Mouse (Mus musculus) forelimb bud, embryonic 11.5 days (tissue): ENCODE results near the gene Acta2.
"Not testable (repeated sequence)": the region's sequence is repeated elsewhere in the genome, so short reads cannot be mapped to it uniquely, and the experiment has no call there.

Experiments
- DNase-seq: peaks from one replicate; pipeline ENCODE4 v3.0.0-alpha.2; 2012; ENCODE audit warnings: low read depth, low spot score

The Acta2 gene

GRCm38 (mm10) chr19:34220732-34221380 lies 34.5 kb downstream of the Acta2 start:
- no peak for DNase-seq

GRCm38 (mm10) chr19:34219260-34219968 lies 36.0 kb downstream of the Acta2 start:
- no peak for DNase-seq

DNA sequence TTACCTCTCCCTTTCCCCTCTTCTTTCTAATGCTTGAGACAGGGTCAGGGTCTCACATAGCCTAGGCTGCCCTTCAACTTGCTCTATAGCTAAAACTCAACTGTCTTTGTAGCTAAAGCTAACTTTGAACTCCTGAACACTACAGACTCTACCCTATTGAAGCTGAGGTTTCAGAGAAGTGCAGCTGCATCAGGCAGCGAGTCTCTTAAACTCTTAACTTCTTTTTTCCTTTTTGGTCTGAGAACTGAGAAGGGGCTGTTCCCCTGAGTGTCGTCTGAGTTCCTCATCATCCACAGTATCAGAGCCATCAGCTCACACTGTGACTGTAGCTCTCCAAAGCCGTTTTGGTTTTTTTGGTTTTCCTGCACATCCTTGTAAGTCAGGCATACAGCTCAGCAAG lies 37.6 kb downstream of the Acta2 start:
- DNase-seq = no peak

DNA sequence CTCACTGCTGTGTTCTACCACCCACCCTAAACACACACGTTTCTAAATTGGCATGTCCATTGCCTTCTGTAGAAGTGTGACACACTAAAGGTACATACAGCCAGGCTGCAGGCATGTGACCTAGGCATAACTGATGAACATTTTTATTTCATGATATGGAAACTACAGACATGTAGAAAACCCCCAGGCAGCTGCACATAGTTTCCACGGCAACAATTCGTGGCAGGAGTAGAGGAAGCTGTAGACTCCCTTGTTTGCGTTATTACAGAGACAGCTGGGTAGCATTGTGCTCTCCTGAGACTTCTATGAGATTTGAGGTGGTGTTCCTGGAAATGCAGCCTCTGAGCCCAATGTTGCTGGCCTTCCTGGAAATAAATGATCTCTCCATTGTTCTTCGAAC lies 38.4 kb downstream of the Acta2 start:
- DNase-seq = no peak

- DNase-seq = no peak
Measured at GRCm38 (mm10) chr19:34214136-34214535, 41.3 kb downstream of the Acta2 start.

GRCm38 (mm10) chr19:34213251-34213645 lies 42.1 kb downstream of the Acta2 start:
- no peak for DNase-seq

DNA sequence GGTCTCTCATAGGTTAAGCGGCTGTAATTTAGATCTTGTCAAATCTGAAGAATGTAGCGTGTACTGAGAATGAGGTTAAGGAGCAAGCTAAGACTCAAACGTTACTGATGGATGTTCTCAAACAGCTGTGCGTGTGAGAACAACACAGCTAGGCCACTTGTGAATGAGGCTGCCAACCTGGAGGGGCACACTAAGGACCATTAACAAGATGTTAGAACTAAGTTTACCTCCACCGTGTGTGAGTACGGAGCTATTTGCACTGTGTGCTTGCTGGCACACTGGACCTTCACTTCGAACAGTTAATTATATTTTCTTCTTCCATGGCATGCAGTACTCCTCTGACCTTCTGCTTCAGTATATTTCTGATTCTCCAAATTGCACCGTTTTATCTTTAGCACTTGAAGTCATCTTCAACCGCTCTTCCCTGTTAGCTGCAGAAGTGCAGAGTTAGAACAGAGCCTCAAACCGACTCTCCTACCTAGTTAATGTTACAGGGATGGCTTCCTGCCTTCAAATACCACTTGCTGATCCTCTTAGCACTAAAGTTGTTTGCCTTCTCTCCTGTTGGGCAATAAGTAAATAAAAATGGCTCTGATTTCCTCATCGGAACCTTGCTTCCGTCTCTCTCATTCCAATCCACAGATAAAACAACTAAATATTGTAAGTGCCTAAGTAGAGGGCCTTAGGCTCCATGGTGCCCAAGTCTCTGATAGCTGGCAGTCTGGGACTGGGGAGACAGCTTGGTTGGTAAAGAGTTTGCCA lies 42.7 kb downstream of the Acta2 start:
- DNase-seq = no peak

GRCm38 (mm10) chr19:34210841-34211240 lies 44.5 kb downstream of the Acta2 start:
- no peak for DNase-seq

DNA sequence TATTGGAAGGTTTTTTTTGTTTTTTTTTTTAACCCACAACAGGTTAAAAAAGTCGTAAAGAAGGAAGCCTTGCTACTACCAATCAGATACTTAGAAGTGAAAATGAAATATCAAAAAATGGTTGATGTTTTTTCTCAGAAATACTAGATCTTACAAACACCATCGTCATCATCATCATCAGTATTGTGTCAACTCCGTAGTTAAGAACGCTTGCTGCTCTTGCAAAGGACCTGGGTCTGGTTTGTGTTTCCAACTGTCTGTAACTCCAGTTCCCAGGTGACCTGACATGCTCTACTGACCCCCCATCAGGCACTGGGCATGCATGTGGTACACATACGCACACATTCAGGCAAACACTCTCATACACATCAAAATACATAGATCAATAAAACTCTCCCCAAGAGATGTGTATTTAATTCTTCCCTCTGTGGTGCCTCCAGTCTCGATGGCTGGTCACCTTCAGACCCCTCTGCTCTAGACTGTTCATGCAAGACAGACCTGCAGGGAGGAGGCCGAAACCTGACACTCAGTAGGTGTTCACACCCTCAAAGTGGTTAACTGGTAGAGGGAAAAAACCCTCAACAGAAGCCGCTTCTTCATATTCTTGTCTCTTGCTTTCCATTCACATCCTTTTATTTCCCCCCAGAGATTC lies 45.3 kb downstream of the Acta2 start:
- DNase-seq = no peak

DNA sequence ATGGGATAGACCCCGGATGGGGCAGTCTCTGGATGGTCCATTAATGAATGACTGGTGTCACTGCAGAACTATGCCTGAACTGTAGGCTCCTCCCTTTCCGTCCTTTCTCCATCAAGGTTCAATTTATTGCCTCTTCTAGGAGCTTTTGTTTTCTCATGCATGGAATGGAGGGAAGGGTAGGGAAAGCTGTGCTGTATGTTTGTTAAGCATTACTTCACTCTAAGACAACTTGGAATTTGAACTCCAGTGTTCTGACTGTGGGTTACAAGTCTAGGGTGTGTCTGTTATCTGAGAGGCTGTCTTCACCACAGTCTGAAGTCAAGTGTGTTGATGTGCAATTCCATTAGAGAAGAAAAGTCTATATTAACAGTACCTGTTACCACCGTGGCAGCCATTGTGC lies 46.4 kb downstream of the Acta2 start:
- DNase-seq = no peak

GRCm38 (mm10) chr19:34206760-34207440 lies 48.5 kb downstream of the Acta2 start:
- no peak for DNase-seq

- not testable (repeated sequence) for DNase-seq
Measured at GRCm38 (mm10) chr19:34206128-34206527, 49.3 kb downstream of the Acta2 start.

DNA sequence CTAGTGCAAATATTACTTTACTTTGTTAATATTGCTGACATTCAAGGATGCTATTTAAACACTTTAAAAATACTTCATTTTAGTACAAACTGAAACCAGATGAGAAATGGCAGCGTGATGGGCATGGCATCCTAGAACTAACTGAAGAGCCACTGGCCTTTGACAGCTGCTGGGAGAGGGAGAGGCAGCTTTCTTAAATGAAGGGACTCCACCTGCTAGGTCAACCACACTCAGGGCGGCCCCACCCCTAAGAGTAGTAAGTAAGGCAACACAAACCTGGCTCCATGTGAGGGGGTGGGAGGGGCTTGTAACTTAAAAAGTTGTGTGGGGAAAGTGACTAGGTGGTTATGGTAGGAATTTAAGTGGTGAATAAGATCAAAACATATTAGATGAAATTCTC lies 52.7 kb downstream of the Acta2 start:
- DNase-seq = no peak

DNA sequence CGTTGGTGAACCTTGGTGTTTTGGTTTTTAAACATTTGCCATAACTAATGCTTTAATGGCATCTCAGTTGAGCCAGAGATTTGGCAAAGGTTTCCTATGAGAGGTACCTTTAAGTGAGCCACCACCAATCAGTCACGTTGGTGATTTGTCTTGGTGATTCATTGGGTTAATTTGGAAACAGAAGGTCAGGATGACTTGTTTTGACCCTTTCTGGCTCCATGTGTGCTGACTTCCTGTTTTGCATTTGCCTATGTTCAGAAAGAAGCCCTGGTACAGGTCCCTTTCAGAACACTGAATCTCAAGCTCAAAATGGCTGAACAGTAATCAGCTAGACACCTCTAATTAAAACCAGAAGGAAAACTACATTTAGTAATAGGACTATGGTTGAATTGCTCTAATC lies 55.9 kb downstream of the Acta2 start:
- no peak for DNase-seq

- DNase-seq = no peak
Measured at GRCm38 (mm10) chr19:34198901-34199300, 56.5 kb downstream of the Acta2 start.

- no peak for DNase-seq
Measured at GRCm38 (mm10) chr19:34198066-34198465, 57.3 kb downstream of the Acta2 start.

DNA sequence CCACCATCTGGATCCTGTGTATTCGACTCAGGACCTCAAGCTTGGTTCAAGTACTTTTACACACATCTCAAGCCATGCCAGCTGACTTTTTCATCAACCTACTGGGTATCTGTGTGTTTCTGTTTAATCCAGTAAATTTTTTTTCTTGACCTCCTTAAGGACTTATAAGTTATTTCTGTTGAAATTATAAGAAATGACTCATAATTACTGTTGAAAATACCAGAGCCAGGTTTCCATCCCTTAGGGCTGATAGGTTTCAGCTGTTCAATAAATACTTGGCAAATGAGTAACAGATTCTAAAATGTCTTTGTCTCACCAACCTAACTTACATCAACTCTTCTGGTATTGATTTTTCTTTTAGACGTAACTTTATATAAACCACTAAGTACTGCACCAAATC lies 60.4 kb downstream of the Acta2 start:
- DNase-seq = peak; percentile 58

GRCm38 (mm10) chr19:34194132-34194745 lies 61.2 kb downstream of the Acta2 start:
- DNase-seq = no peak

DNA sequence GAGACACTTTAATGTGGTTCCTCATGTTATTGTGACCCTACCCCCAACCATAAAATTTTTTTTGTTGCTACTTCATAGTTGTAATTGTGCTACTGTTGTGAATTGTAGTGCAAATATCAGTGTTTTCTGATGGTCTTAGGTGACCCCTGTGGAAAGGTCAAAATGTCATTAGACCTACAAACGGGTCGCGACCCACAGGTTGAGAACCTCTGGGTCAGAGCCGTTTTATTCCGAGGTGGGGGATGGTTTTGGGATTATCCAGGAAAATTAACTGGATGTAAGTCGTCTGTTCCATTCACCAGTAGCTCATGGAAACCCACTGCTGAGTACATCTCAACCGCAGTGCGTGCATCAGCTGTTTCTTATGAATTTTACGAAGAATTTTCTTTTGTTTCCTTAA lies 61.7 kb downstream of the Acta2 start:
- DNase-seq = no peak

DNA sequence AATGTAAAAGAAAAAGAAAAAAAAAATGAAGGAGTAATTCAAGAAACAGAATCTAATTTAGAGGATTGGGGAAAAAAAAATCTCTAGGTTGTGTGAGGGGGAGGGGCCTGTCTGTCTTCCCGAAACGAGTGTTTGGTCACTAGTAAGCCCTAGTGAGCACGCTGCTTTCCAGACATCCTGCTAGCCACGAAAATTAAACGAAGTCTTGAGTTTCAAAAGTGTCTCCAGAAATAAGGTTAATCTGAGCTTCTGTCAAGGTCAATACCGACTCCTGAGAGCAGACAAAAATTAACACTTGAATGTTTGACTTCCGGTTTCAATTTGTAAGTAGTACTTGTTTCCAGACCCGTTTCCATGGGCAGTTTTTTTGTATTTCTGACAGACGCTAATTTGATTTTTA lies 62.2 kb downstream of the Acta2 start:
- DNase-seq = peak; percentile 43
